Mouse (Mus musculus) erythroblast, embryonic 14.5 days (primary cell): ENCODE data around the gene Pofut1.

Experiments used
- GATA1 ChIP-seq: IDR thresholded peaks from 2 replicates; pipeline ENCODE4 v1.6.1; 2012; ENCODE audit warnings: low read length, inconsistent platforms, mixed read lengths
- TAL1 ChIP-seq: IDR thresholded peaks from 3 replicates; pipeline ENCODE4 v1.6.1; 2012; ENCODE audit warnings: low read length, inconsistent platforms, mixed read lengths

GRCm38 (mm10) chr2:153298863-153299262, 57.5 kb downstream of the Pofut1 start:
- TF ChIP-seq TAL1, result no peak
- TF ChIP-seq GATA1, result no peak
